Mouse (Mus musculus): ENCODE data around the gene Arhgdia.

Gene Arhgdia

DNA sequence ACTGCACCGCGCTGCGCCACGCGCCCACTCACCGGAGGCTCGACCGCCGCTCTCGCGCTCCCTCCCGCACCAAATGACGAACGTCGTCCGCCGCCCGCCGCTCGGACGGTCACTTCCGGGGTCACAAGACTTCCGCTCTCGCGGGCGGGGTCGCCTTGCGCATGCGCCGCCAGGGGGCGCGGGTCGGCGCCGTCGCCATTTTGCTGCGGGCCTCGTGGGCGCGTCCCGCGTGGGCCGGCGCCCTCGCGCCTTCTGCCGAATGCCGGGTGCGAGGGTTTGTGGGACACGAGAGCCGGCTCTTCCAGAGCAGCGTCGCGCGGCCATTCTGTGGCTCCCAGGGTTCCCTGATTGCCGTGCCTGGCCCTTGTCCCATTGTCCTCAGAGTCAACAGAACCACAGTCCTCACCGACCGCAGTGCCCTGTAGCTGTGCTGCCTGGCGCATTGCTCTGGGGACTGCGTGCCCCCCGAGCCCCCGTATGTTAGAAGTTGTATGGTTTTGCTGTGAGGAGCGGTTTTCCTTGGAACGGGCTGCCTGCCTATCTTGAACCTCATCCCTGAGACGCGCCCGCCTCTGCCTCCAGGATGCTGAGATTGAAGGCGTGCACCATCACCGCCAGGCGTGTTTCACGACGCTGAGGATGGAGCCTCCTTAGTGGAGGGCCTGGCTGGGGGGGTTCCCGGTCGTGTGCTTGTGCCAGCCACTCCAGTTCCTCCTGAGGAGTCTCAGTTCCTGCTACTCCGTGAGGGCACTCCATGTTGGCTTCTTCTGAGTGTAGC lies at the start of gene Arhgdia:
Gene Arhgdia (minus strand): TSS at position 135 of the 778 bp plus-strand sequence.
- DNase-seq (ENCODE audit: inconsistent age in 2 of 2, low spot score in 1 of 2) = peak; percentile 91 to 96

DNA sequence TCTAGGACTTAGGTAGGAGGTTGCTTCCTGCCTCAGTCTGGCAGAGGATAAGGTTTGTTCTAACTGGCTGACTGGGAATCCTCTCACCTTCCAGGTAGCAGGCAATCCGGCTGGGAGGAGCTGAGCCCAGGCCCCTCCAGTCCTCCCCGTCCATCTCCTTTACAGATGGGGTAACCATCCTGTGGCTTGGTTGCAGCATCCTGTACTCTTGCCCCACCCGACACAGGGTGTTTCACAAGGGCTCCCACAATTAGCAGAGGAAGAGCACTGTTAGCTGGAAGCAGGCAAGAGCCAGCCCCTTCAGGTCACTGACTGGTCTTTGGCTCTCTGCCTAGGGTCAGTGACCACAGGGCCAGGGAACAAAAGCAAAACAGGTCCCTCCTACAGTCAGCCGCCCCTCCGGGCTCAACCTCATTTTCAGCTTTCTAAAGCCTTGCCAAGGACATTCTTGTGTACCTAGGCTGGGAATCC lies 49.0 kb upstream of the Arhgdia start:
- peak; percentile 67 to 79 for DNase-seq (ENCODE audit: inconsistent age in 2 of 2, low spot score in 1 of 2)

DNA sequence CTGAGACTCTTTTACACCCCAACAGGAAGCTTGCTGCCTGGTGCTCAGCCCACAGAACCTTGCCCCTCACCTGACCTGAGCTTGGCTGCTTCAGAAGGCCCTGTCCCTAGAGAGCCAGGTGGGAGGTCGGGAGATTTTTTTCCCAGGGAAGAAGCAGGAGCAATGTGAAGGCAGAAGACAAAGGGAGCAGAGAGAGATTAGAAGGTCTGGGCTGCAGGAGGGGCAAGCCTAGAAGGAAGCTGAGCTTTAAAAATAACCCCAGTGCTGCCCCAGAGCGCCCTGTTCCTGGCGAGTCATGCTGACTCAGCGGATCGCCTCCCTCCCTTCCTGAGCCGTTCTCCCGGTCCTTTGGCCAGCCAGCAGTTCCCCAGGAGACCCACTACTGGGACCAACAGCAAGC lies 48.5 kb upstream of the Arhgdia start:
- DNase-seq (ENCODE audit: inconsistent age in 2 of 2, low spot score in 1 of 2) = peak; percentile 78 to 82

GRCm38 (mm10) chr11:120629341-120629730 lies 47.9 kb upstream of the Arhgdia start:
- peak; percentile 68 to 82 for DNase-seq (ENCODE audit: inconsistent age in 2 of 2, low spot score in 1 of 2)

GRCm38 (mm10) chr11:120628601-120629340 lies 47.3 kb upstream of the Arhgdia start:
- DNase-seq (ENCODE audit: inconsistent age in 2 of 2, low spot score in 1 of 2) = peak in 1 of 2 experiments; percentile 31

GRCm38 (mm10) chr11:120627468-120628300 lies 46.3 kb upstream of the Arhgdia start:
- DNase-seq (ENCODE audit: inconsistent age in 2 of 2, low spot score in 1 of 2) = peak; percentile 27 to 50

- peak; percentile 7 to 39 for DNase-seq (ENCODE audit: inconsistent age in 2 of 2, low spot score in 1 of 2)
Measured at GRCm38 (mm10) chr11:120626785-120627467, 45.5 kb upstream of the Arhgdia start.

GRCm38 (mm10) chr11:120625152-120625775 lies 43.8 kb upstream of the Arhgdia start, which contains the start of gene Sirt7:
Gene Sirt7 (minus strand): TSS chr11:120625240.
- DNase-seq (ENCODE audit: inconsistent age in 2 of 2, low spot score in 1 of 2) = peak in 1 of 2 experiments; percentile 31

DNA sequence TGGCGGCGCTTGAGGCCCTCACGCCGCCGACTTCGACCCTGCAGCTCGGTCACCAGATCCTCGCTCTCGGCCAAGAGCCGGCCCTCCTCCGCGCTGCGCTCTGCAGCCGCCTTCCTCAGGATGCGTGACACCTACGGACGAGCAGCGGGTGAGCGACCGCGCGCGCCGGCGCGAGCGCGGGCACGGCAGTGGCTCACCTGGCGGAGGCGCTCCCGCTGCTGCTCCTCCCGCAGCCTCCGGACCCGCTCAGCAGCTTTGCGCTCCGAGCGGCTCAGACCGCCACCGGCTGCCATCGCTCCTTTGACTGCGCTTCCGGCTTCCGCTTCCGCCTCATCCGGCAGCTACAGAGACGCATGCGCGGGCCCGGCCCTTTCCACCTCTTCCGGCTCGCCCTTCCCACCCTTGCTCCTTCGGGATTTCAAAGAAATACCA lies 43.3 kb upstream of the Arhgdia start:
- DNase-seq (ENCODE audit: inconsistent age in 2 of 2, low spot score in 1 of 2) = peak; percentile 89 to 94

DNA sequence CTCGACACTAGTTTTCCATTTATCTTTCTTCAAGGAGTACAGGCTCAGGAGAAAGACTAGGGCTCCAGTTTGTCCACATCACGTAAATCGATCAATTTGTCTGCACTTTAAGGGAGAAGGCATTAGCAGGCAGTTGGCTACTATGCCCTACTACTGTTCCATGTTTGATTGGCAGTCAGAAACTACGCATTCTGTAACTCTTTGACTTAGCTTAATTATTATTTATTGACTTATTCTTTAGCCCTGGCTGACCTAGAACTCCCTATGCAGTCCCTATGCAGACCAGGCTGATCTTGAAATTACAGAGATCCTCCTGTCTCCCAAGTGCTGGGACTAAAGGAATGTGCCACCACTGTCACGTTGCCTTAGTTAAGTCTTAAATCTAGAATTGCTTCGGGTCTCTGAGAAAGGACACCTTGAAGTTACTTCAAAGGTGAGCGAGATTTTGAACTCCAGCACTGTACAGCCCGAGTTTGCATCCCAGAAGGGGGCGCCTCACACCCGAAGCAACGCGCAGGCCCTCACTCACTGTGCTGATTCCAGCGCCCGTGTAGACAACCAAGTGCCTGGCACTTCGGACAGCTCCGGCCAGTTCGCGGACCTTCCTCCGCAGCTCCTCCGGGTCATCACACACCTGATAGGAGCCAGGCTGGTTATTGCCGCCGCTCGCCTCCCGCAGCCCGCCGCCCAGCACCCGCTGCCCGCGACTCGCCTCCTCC lies 42.7 kb upstream of the Arhgdia start:
- peak; percentile 76 to 88 for DNase-seq (ENCODE audit: inconsistent age in 2 of 2, low spot score in 1 of 2)

- DNase-seq (ENCODE audit: inconsistent age in 2 of 2, low spot score in 1 of 2) = peak in 1 of 2 experiments; percentile 83
Measured at GRCm38 (mm10) chr11:120622805-120623204, 41.4 kb upstream of the Arhgdia start.

DNA sequence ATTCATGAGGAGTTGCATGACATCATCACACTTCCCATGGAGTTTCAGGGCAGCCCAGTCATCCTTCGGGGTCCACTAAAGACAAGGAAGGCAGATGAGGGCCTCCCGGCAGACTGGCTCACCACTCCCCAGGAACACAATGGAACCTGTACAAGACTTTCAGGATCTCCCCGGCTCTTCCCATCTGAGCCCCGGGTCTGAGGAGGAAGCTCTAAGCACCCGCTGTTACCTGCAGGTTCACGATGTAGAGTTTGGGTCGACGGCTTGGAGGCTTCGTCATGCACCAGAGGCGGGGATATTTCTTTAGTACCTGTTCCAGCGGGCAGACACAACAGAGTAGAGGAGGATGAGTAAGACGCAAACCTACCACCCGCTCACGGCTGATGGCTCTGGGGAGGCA lies 38.8 kb upstream of the Arhgdia start:
- peak in 1 of 2 experiments; percentile 24 for DNase-seq (ENCODE audit: inconsistent age in 2 of 2, low spot score in 1 of 2)

- peak in 1 of 2 experiments; percentile 75 for DNase-seq (ENCODE audit: inconsistent age in 2 of 2, low spot score in 1 of 2)
Measured at GRCm38 (mm10) chr11:120618619-120619535, 37.5 kb upstream of the Arhgdia start.

GRCm38 (mm10) chr11:120617519-120618112 lies 36.2 kb upstream of the Arhgdia start, which contains the start of gene Pcyt2:
Gene Pcyt2 (minus strand): TSS chr11:120617936.
- DNase-seq (ENCODE audit: inconsistent age in 2 of 2, low spot score in 1 of 2) = peak; percentile 97

GRCm38 (mm10) chr11:120616617-120617294 lies 35.3 kb upstream of the Arhgdia start:
- DNase-seq (ENCODE audit: inconsistent age in 2 of 2, low spot score in 1 of 2) = no peak

GRCm38 (mm10) chr11:120615606-120616203 lies 34.3 kb upstream of the Arhgdia start:
- peak in 1 of 2 experiments; percentile 32 for DNase-seq (ENCODE audit: inconsistent age in 2 of 2, low spot score in 1 of 2)

- DNase-seq (ENCODE audit: inconsistent age in 2 of 2, low spot score in 1 of 2) = peak in 1 of 2 experiments; percentile 32
Measured at GRCm38 (mm10) chr11:120615167-120615566, 33.7 kb upstream of the Arhgdia start.
